Mouse (Mus musculus): ENCODE measurements around the gene Abhd14b. TPM values are rescaled to one million over a fixed set of nuclear protein-coding genes. Genes with fewer than 3 reads are reported as not detected.

The Abhd14b gene
- polyA plus RNA-seq, 1 experiment from 2014 or later: 4.5 TPM

DNA sequence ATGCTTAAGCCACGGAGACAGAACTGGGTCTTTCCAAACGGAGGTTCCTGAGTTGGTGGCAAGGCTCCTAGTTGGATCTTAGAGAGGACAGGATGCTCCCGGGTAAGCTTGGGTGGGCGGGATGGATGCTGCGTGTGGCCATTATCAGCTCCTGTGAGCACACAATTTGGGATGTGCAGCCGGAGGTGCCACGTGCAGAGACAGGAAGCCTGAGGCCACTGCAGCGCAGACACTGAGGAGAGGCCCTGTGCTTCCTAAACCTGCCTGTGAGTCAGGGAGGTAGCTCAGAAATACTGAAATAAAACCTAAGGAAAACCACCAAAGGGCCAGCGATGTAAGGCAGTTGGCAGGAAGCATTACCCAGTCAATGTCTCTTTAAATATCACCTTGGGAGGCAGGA lies 22.5 kb downstream of the Abhd14b start:
- 80% methylated on average over 9 of the region's 9 CpGs for WGBS
- Histone ChIP-seq H3K9me3 (ENCODE audit: control insufficient read depth, low read length) (no peaks in the 10 kb centered on the region), H3K4me1 (ENCODE audit: control insufficient read depth, insufficient read depth, low read length) (peaks cover 18% of the 10 kb centered on the region), H3K4me3 (ENCODE audit: low read depth, low read length) (no peak overlapping the region), H3K27me3 (ENCODE audit: control insufficient read depth, insufficient read depth, low read length) (peaks cover 3% of the 10 kb centered on the region), H3K9ac (ENCODE audit: low read length) (no peak overlapping the region), H3K36me3 (ENCODE audit: control insufficient read depth, insufficient read depth, low read length) (no peaks in the 10 kb centered on the region), H3K27ac (ENCODE audit: low read depth, low read length) (no peak overlapping the region), H3K4me2 (no peak overlapping the region)
- DNase-seq (ENCODE audit: low spot score, missing footprints): no peak
- ATAC-seq (ENCODE audit: low FRiP score): no peak

DNA sequence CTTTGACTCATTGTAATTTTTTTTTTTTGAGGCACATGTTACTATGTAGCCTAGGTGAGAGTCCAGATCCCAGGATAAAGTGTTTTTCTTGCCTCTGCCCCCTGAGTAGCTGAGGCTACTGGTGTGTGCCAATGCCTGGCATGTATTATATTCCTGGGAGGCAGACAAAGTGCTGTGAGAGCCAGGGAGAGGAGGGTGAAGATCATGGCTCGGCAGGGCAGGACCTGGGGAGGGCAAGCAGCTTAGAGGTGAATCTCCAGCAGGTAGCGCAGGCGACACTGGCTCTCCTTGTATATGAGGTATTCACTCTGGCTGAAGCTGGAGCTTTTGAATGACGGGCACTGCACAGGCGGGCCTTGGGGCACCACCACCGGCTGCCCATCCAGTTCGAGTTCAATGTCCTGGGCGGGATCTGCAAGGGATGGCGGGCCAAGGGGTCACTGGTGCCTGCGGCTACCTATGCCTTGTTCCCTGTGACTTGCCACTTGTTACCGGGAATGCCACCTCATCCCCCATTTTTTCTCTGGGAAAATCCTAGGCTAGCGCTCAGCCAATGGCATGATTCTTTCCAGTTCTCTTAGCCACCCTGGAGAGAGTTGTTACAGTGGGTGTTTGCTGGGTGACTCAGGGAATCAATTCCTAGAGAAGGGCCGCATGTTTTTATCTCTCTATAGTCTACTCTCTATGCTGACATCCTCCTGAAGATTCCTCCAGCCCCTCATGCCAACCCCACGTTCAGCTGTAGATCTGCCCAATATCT lies 23.9 kb downstream of the Abhd14b start:
- H3K9ac ChIP-seq (ENCODE audit: low read length): no peak overlapping the region; the same call in 1 of the 2 replicates
- H3K9me3 ChIP-seq (ENCODE audit: control insufficient read depth, low read length): no peaks in the 10 kb centered on the region
- H3K27ac ChIP-seq (ENCODE audit: low read depth, low read length): no peak overlapping the region
- no peak for DNase-seq (ENCODE audit: low spot score, missing footprints)
- WGBS: 67% methylated on average over 14 of the region's 14 CpGs
- no peak overlapping the region for H3K4me2 ChIP-seq
- H3K27me3 ChIP-seq (ENCODE audit: control insufficient read depth, insufficient read depth, low read length): no peaks in the 10 kb centered on the region; the same call in 1 of the 2 replicates
- no peak overlapping the region for H3K4me3 ChIP-seq (ENCODE audit: low read depth, low read length)
- H3K4me1 ChIP-seq (ENCODE audit: control insufficient read depth, insufficient read depth, low read length): peaks cover 17% of the 10 kb centered on the region
- no peak for ATAC-seq (ENCODE audit: low FRiP score)
- H3K36me3 ChIP-seq (ENCODE audit: control insufficient read depth, insufficient read depth, low read length): no peaks in the 10 kb centered on the region

DNA sequence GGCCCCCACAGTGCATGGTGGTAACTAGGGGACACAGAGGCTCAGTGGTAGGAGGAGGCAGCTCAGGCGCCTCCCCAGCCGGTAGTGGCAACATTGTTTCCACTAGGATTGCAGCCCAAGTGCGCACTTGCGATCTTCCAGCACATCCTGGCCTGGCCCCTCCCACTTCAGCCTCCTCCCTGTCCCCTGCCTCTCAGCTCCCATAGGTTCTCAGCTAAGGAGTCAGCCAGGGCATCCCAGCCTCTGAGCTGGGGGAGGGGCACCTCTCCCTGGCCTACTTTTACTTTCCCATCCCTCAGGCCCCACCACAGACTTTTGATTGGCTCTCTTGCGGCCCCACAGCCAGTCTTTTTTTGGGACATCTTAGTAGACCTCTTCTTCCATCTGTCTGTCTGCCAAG lies 24.6 kb downstream of the Abhd14b start:
- no peak for ATAC-seq (ENCODE audit: low FRiP score)
- H3K9me3 ChIP-seq (ENCODE audit: control insufficient read depth, low read length): no peaks in the 10 kb centered on the region
- H3K27ac ChIP-seq (ENCODE audit: low read depth, low read length): no peak overlapping the region
- no peaks in the 10 kb centered on the region for H3K27me3 ChIP-seq (ENCODE audit: control insufficient read depth, insufficient read depth, low read length)
- no peak overlapping the region for H3K4me2 ChIP-seq
- no peak overlapping the region for H3K4me3 ChIP-seq (ENCODE audit: low read depth, low read length)
- 11% methylated on average over 5 of the region's 5 CpGs for WGBS
- H3K9ac ChIP-seq (ENCODE audit: low read length): no peak overlapping the region
- no peak for DNase-seq (ENCODE audit: low spot score, missing footprints)
- H3K36me3 ChIP-seq (ENCODE audit: control insufficient read depth, insufficient read depth, low read length): no peaks in the 10 kb centered on the region
- peaks cover 21% of the 10 kb centered on the region for H3K4me1 ChIP-seq (ENCODE audit: control insufficient read depth, insufficient read depth, low read length)

DNA sequence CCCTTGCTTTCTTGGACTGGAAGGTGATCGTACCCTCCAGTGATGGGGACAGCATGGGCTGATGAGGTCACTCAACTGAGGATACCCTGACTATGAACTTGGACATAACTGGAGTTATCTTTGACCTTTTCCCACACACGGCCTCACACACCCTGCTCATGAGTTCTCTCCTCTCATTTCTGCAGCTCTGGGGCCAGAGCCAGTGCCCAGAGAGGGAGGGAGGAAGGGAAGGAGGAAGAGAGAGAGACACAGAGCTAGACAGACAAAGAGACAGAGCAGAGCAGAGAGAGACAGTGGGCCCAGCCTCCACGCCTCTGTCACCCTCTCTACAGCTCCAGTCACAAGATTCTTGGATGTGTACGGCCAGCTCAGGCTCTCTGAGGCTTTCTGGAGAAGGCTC lies 25.1 kb downstream of the Abhd14b start:
- no peaks in the 10 kb centered on the region for H3K27me3 ChIP-seq (ENCODE audit: control insufficient read depth, insufficient read depth, low read length)
- no peak overlapping the region for H3K4me2 ChIP-seq
- H3K9ac ChIP-seq (ENCODE audit: low read length): no peak overlapping the region
- no peak overlapping the region for H3K4me3 ChIP-seq (ENCODE audit: low read depth, low read length)
- H3K4me1 ChIP-seq (ENCODE audit: control insufficient read depth, insufficient read depth, low read length): peaks cover 21% of the 10 kb centered on the region
- H3K36me3 ChIP-seq (ENCODE audit: control insufficient read depth, insufficient read depth, low read length): no peaks in the 10 kb centered on the region
- DNase-seq (ENCODE audit: low spot score, missing footprints) (peak; percentile 81), ATAC-seq (ENCODE audit: low FRiP score) (no peak)
- no peak overlapping the region for H3K27ac ChIP-seq (ENCODE audit: low read depth, low read length)
- WGBS: 76% methylated on average over 4 of the region's 4 CpGs
- H3K9me3 ChIP-seq (ENCODE audit: control insufficient read depth, low read length): no peaks in the 10 kb centered on the region

GRCm38 (mm10) chr9:106473081-106473752 lies 26.0 kb downstream of the Abhd14b start:
- Histone ChIP-seq H3K9ac (ENCODE audit: low read length) (no peak overlapping the region), H3K4me1 (ENCODE audit: control insufficient read depth, insufficient read depth, low read length) (peaks cover 28% of the 10 kb centered on the region), H3K36me3 (ENCODE audit: control insufficient read depth, insufficient read depth, low read length) (no peaks in the 10 kb centered on the region), H3K27ac (ENCODE audit: low read depth, low read length) (no peak overlapping the region), H3K9me3 (ENCODE audit: control insufficient read depth, low read length) (no peaks in the 10 kb centered on the region), H3K27me3 (ENCODE audit: control insufficient read depth, insufficient read depth, low read length) (no peaks in the 10 kb centered on the region), H3K4me2 (no peak overlapping the region), H3K4me3 (ENCODE audit: low read depth, low read length) (no peak overlapping the region)
- peak; percentile 74 for DNase-seq (ENCODE audit: low spot score, missing footprints)
- ATAC-seq (ENCODE audit: low FRiP score): no peak
- 90% methylated on average over 16 of the region's 16 CpGs for WGBS

DNA sequence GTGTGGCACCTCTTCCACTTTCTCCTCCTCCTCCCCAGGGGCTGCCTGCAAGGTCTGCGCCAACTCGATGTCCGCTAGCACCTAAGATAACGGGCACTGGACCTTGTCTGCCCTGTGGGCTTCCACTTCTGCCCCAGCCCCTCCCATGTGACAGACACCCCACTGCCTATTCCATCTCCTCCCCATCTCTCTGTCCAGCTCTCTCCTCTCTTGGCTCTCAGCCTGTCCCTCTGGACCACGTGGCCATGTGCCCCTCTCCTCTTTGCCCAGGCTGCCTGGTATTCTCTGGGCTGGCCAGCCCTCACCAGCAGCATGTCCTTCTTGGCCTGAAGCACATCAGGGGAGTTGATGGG lies 26.5 kb downstream of the Abhd14b start:
- no peaks in the 10 kb centered on the region for H3K27me3 ChIP-seq (ENCODE audit: control insufficient read depth, insufficient read depth, low read length)
- peaks cover 29% of the 10 kb centered on the region for H3K4me1 ChIP-seq (ENCODE audit: control insufficient read depth, insufficient read depth, low read length)
- H3K36me3 ChIP-seq (ENCODE audit: control insufficient read depth, insufficient read depth, low read length): no peaks in the 10 kb centered on the region
- H3K4me2 ChIP-seq: no peak overlapping the region
- H3K27ac ChIP-seq (ENCODE audit: low read depth, low read length): no peak overlapping the region
- peak overlapping the region; percentile 9; the same call in 1 of the 2 replicates for H3K9ac ChIP-seq (ENCODE audit: low read length)
- ATAC-seq (ENCODE audit: low FRiP score) (no peak), DNase-seq (ENCODE audit: low spot score, missing footprints) (peak; percentile 72)
- no peaks in the 10 kb centered on the region for H3K9me3 ChIP-seq (ENCODE audit: control insufficient read depth, low read length)
- no peak overlapping the region for H3K4me3 ChIP-seq (ENCODE audit: low read depth, low read length)
- WGBS: 83% methylated on average over 5 of the region's 5 CpGs

GRCm38 (mm10) chr9:106474456-106474855 lies 27.2 kb downstream of the Abhd14b start:
- Histone ChIP-seq H3K4me1 (ENCODE audit: control insufficient read depth, insufficient read depth, low read length) (peaks cover 29% of the 10 kb centered on the region), H3K4me3 (ENCODE audit: low read depth, low read length) (no peak overlapping the region), H3K9ac (ENCODE audit: low read length) (peak overlapping the region; percentile 9), H3K9me3 (ENCODE audit: control insufficient read depth, low read length) (no peaks in the 10 kb centered on the region), H3K27me3 (ENCODE audit: control insufficient read depth, insufficient read depth, low read length) (no peaks in the 10 kb centered on the region), H3K36me3 (ENCODE audit: control insufficient read depth, insufficient read depth, low read length) (no peaks in the 10 kb centered on the region), H3K4me2 (no peak overlapping the region), H3K27ac (ENCODE audit: low read depth, low read length) (no peak overlapping the region)
- 6% methylated on average over 6 of the region's 6 CpGs for WGBS
- ATAC-seq (ENCODE audit: low FRiP score): peak; percentile 30
- peak; percentile 98 for DNase-seq (ENCODE audit: low spot score, missing footprints)

GRCm38 (mm10) chr9:106475046-106475445 lies 27.8 kb downstream of the Abhd14b start:
- peaks cover 29% of the 10 kb centered on the region for H3K4me1 ChIP-seq (ENCODE audit: control insufficient read depth, insufficient read depth, low read length)
- H3K27ac ChIP-seq (ENCODE audit: low read depth, low read length): no peak overlapping the region
- no peak overlapping the region for H3K4me3 ChIP-seq (ENCODE audit: low read depth, low read length)
- WGBS: 67% methylated on average over 7 of the region's 7 CpGs
- DNase-seq (ENCODE audit: low spot score, missing footprints): peak; percentile 80
- H3K4me2 ChIP-seq: no peak overlapping the region
- H3K36me3 ChIP-seq (ENCODE audit: control insufficient read depth, insufficient read depth, low read length): no peaks in the 10 kb centered on the region
- H3K9me3 ChIP-seq (ENCODE audit: control insufficient read depth, low read length): no peaks in the 10 kb centered on the region
- H3K9ac ChIP-seq (ENCODE audit: low read length): peak overlapping the region; percentile 3; the same call in 1 of the 2 replicates
- ATAC-seq (ENCODE audit: low FRiP score): no peak
- H3K27me3 ChIP-seq (ENCODE audit: control insufficient read depth, insufficient read depth, low read length): no peaks in the 10 kb centered on the region

DNA sequence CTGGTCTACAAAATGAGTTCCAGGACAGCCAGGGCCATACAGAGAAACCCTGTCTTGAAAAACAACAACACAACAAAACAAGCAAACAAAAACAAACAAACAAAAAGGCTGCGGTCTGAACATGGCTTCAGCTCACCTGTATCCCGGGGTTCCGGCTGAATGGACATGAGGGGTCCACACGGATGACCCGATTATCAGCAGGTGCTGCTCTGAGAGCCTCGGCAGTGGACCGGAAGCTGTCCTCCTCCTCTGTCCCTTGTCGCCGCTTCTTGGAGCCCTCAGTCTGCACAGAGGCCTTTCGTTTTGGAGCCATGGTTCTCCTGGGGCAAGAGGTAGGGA lies 28.4 kb downstream of the Abhd14b start, which contains the start of gene Rrp9:
TSS of gene Rrp9 (plus strand) at position 301 of the 339 bp plus-strand sequence.
- Histone ChIP-seq H3K27ac (ENCODE audit: low read depth, low read length) (no peak within 1 kb of the TSS), H3K27me3 (ENCODE audit: control insufficient read depth, insufficient read depth, low read length) (no peaks in the 10 kb centered on the region), H3K9ac (ENCODE audit: low read length) (peak within 1 kb of the TSS; percentile 38), H3K4me3 (ENCODE audit: low read depth, low read length) (no peak within 1 kb of the TSS), H3K4me1 (ENCODE audit: control insufficient read depth, insufficient read depth, low read length) (peaks cover 29% of the 10 kb centered on the region), H3K36me3 (ENCODE audit: control insufficient read depth, insufficient read depth, low read length) (peaks cover under 1% of the 10 kb centered on the region; the same call in 1 of the 2 replicates), H3K9me3 (ENCODE audit: control insufficient read depth, low read length) (no peaks in the 10 kb centered on the region), H3K4me2 (peak within 1 kb of the TSS; percentile 30; the same call in 1 of the 2 replicates)
- DNase-seq (ENCODE audit: low spot score, missing footprints) (peak; percentile 66), ATAC-seq (ENCODE audit: low FRiP score) (no peak)
- 82% methylated on average over 10 of the region's 10 CpGs for WGBS
